Mouse (Mus musculus) liver, embryonic 14.5 days (tissue): Measurements from ENCODE around the gene Tub.

Source experiments
- CTCF ChIP-seq: IDR thresholded peaks from 2 replicates; pipeline ENCODE4 v1.5.1; 2016; ENCODE audit warnings: antibody characterized with exemption, low read depth, control low read depth
- EP300 ChIP-seq: IDR thresholded peaks from 2 replicates; pipeline ENCODE4 v1.6.1; 2016; ENCODE audit warnings: antibody characterized with exemption, low read depth

DNA sequence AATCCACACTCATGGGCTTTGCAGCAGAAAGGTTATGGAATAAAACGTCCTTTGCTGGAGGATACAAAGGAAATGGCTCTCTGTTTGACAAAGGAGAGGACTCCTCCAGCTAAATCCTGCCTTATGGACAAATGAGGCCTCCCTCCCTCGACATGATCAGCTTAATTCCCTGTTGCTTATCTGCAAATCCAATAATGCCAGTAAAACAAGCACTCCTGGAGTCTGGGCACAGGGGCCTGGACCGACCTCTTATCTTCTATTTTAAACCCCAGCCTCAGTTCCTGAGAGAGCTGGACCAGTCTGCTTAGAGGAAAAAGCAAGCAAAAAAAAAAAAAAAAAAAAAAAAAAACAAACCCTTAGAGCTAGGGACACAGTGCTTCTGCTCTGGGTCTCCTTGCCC lies 53.5 kb downstream of the Tub start:
- TF ChIP-seq CTCF (no peak), EP300 (no peak)
